Mouse (Mus musculus) heart, adult 11 months (tissue): ENCODE data around the gene Parva.

Source experiments
- DNase-seq: peaks from one replicate; pipeline ENCODE4 v3.0.0; 2022

The Parva gene

DNA sequence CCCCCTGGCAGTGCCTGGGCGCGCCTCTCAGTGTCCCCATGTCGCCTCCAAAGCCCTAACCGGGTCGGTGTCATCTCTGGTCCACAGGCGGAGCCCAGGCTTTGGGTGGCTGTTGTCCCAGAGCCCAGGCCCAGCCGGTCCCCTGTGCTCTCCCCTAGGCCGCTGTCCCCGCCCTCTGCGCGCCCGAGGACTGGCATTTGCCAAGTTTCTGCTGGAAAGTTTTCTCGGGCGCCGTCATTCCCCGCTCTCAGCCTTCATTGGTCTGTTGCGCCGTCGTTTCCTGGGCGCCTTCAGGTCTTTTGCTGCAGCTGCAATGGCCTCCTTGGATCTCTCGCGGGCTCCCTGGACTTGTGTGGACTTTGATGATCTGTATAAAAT lies 842 bp downstream of the Parva start:
- peak; percentile 99 for DNase-seq

GRCm38 (mm10) chr7:112439846-112440245 lies 12.5 kb downstream of the Parva start:
- DNase-seq, result no peak

- no peak for DNase-seq
Observed at GRCm38 (mm10) chr7:112444152-112444984, 17.1 kb downstream of the Parva start.

- no peak for DNase-seq
Observed at GRCm38 (mm10) chr7:112444985-112445367, 17.7 kb downstream of the Parva start.

DNA sequence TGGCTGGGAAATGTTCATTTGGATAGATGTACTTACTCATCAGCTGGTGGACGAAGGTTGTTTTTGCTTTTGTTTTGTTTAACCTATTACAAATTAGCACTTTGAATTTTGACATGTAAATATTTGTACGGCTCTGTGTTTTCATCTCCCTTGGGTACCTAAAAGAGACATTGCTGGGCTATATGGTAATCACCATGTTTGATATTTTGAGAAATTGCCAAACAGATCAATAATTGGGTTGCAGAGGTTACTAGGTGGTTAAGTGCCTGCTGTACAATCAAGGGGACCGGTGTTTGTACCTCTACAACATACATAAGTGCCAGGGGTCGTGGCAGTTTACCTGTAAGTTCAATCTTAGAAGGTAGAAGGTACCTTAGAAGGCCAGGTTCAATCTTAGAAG lies 19.2 kb downstream of the Parva start:
- DNase-seq, result no peak

DNA sequence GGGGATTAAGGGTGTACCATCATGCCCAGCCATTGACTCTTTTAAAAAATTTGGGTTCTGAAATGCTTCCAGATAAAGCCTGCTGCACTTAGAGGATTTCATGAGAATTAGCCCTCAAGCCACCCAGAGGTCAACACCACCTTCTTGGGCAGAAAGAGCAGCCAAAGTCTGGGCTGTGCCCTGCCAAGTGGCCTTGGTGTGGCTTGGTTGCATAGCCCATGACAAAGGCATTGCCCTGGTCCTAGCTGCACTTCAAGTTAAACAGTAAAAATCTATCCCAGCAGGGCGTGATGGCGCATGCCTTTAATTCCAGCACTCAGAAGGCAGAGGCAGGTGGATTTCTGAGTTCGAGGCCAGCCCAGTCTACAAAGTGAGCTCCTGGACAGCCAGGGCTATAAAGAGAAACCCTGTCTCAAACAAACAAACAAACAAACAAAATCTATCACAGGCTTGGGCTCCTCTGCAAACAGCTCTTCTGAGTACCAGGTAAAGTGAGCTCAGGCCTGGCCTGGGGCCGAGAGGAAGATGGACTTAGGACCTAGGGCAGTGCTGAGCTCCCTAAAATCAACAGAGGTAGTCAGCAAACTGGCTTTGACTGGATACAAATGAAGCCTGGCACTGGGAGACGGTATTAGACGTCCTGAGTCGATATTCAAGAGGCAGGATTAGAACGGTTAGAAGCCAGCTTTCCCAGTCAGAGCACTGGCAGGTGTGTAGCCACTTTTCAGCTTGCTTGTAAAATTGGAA lies 22.8 kb downstream of the Parva start:
- no peak for DNase-seq

- DNase-seq, result no peak
Observed at GRCm38 (mm10) chr7:112452471-112452870, 25.2 kb downstream of the Parva start.

GRCm38 (mm10) chr7:112453805-112454214 lies 26.5 kb downstream of the Parva start:
- peak; percentile 96 for DNase-seq

GRCm38 (mm10) chr7:112454380-112454779 lies 27.1 kb downstream of the Parva start:
- no peak for DNase-seq

DNA sequence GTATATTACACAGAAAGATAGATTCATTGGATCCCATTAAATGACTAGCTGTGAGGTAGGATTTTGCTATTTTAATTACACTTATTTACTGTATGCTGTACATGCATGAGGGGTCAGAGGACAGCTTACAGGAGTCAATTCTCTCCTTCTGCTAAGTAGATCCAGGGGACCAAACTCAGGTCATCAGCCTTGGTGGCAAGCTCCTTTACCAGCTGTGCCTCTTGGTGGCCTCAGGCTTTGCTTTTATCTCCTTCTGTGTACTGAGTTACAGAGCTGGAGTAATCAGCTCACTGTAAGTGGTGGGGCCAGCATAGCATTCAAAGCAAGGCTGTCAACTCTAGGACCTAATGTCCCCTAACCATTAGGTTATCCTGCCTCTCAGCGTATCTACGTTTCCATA lies 27.6 kb downstream of the Parva start:
- DNase-seq, result no peak

GRCm38 (mm10) chr7:112455566-112456110 lies 28.3 kb downstream of the Parva start:
- no peak for DNase-seq

DNA sequence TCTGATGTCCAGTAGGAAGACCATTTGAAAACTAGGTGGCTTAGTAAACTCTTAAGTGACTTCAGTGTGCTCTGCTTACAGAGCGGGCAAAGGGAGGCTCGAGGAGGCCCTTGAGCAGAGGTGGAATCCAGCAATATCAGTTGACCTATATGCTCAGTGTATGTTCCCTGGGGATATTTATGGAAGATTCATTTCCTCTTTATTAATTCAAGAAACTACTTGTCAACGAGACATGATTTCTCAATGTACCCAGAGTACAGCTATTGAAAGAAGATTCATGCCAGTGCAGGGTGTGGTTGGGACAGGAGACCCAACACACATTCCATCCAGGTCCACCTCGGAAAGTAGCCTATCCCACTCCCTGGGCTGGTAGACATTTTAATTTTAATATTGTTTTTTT lies 30.1 kb downstream of the Parva start:
- DNase-seq, result no peak

- DNase-seq, result no peak
Observed at GRCm38 (mm10) chr7:112457920-112458319, 30.6 kb downstream of the Parva start.

DNA sequence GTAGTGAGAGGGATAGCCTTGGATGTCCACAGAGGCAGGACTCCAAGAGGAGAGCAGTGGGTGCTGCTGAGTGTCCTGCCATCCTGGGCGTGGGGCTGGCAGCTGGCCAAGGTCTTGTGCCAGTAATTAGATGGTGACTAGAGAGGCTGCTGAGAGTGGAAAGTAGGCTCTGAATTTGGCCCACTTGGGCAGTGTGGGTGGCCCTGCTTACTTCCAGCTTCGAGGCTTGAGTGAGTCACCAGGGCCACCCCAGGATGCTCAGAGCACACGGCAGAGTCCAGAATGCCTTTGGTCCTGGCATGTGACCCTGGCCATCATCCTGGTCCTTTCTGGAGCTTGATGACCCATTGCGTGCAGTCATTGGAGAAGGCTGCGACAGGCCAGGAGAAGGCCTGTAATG lies 31.1 kb downstream of the Parva start:
- DNase-seq, result peak; percentile 91

DNA sequence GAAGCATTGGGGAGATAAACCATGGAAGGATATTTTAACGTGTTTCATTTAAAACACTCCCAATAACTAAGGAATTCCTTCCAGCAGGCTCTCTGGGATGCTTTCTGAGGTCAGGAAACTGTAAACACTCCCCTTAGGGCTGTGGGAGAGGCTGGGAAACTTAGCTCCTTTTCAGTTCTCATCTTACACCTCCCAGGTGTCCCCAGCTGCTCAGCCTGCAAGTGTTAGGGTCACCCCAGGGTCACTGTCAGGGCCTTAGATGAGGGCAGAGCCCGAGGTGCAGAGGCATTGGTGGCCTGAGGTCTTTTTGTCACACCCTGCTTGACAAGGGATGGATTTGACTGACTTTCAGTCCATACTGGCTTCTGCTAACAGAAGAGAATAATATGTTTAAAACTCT lies 35.8 kb downstream of the Parva start:
- no peak for DNase-seq

DNA sequence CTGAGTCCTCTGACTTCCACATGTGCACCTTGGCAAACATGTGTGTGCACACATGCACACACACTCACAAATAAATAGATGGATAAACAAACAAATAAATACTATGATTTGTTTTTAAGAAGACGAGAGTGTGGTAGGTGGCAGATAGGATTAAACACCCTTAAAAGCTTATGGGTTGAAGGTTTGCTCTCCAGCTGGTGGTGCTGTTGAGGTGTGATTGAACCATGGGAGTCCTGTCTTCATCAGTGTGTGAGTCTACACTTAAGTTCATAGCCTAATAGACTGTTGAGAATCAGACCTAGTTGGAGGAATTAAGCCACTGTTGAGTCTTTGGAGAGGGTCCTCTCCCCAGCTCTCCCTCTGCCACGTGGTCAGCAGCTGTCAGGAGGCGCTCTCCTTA lies 38.6 kb downstream of the Parva start:
- DNase-seq, result no peak

DNA sequence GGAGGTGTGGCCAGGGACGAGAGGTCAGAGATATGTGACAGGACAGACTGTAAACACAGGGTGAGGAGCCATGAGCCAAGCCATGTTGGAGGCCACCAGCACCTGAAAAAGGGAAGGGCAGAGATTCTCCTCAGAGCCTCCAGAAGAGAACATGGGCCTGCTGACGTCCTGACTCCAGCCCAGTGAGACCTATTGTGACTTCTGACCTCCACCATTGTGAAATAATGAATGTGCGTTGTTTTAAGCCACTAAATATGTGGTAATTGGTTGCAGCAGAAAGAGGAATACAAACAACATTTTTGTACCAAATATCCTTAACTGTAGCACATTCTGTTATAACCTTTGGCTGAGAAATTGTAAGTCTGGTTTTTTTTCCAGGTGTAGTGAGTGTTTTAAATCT lies 39.5 kb downstream of the Parva start:
- DNase-seq, result no peak

GRCm38 (mm10) chr7:112467687-112468111 lies 40.4 kb downstream of the Parva start:
- DNase-seq, result peak; percentile 98

DNA sequence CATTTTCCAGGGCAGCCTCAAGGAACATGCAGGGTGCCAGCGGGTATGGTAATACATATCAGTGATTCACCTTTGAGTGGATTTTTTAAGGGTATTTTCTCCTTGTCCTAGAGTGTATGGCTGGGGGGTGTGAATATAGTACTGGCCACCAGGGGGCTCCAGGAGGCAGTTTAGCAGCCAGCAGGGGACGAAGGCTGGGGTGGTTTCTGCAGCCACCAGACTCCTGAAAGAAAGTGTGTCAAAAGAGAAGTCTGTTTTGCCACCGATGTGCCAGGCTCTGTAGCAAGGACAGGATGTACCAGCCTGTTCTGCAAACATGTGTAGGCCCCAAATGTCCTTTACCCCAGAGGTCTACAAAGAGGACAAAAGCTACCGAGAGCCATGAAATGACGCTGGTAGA lies 42.5 kb downstream of the Parva start:
- peak; percentile 97 for DNase-seq

- peak; percentile 95 for DNase-seq
Observed at GRCm38 (mm10) chr7:112471316-112471715, 44.0 kb downstream of the Parva start.

DNA sequence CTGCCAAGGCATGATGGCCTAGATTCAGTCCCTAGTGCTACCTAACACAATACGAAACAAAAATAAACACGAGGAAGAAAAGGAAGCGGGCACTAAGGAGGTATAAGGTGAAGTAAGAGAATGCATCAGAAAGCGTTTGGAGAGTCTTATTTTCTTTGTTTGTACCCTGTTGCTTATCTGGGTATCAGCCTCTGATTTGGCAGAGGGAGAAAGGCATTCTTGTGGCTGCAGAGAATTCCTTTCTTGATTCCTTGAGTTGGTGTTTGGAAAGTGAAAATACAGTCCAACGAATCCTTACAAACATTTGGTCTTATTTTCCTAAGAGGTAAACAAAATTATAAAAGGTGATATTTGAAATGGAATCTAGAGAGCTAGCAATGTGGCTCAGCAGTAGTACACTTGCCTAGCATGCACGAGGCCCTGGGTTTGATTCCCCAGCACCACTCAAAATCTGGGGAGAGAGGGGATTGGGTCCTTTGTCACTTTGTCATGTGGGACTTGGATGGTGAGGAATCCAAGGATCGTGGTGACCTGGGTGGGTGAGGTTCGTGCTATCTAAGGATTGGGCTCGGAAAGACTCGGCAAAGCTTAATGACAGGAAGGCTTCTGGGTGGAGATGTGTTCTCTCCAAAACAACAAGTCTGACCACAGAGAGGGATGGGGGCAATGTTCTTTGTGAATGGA lies 44.9 kb downstream of the Parva start:
- peak; percentile 90 for DNase-seq

- peak; percentile 92 for DNase-seq
Observed at GRCm38 (mm10) chr7:112472708-112473281, 45.5 kb downstream of the Parva start.
